Mouse (Mus musculus): ENCODE measurements around the gene Crip1. TPM values are rescaled to one million over a fixed set of nuclear protein-coding genes. Genes with fewer than 3 reads are reported as not detected.

Gene Crip1
- total RNA-seq (2018; cell fraction: chromatin; rRNA removed), result 10 to 100 TPM in 9 of 26 experiments, 1 to 10 TPM in 17; 1.2 to 28.4 (median 4.1) TPM
- total RNA-seq (2018; cell fraction: cytosol; rRNA removed), result 100 to 1,000 TPM in 13 of 26 experiments, 10 to 100 TPM in 13; 19.3 to 337 (median 129) TPM
- 10 to 100 TPM in 21 of 26 experiments, 1 to 10 TPM in 5; 4.4 to 62.6 (median 17.8) TPM for total RNA-seq (2018; cell fraction: nucleus; rRNA removed)
- 173 to 304 TPM (median 230 TPM) in 3 replicates for polyA plus RNA-seq (2018)

- H3K27ac ChIP-seq, result no peak within 1 kb of the TSS
- H3K79me2 ChIP-seq (ENCODE audit: inconsistent target), result no peaks in the 10 kb centered on the region
Observed at GRCm38 (mm10) chr12:113146112-113147057, at the start of gene Crip1. Gene Crip1, plus strand, starts transcription at chr12:113146316.

DNA sequence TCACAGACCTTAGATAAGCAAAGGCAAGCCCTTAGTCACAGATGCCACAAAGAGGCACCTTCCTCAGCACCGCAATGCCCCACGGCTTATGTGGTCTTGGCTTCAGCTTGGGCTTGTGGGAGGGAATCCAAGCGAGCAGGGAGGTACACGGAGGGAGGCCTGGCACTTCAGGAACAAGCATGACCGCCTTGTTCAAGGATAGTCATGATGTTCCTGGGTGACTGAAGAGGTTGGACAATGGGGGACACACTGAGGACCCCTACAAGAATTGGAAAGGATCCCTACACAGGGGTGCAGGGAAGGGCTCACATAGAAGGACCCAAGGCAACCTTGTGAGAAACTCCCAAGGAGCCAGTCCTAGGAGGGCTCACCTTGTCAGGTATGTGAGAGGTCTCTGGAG is 49.1 kb upstream of the Crip1 start:
- no peak overlapping the region for H3K4me3 ChIP-seq (ENCODE audit: inconsistent target)
- peaks cover 27% of the 10 kb centered on the region for H3K79me2 ChIP-seq (ENCODE audit: inconsistent target)
- H3K27ac ChIP-seq, result no peak overlapping the region
- H3K36me3 ChIP-seq (ENCODE audit: inconsistent target), result no peaks in the 10 kb centered on the region
- WGBS (ENCODE audit: missing documents), result 91% methylated on average over 5 of the region's 5 CpGs

More at GRCm38 (mm10) chr12:113146112-113147057, at the start of gene Crip1:
- H3K4me3 ChIP-seq (ENCODE audit: inconsistent target), result peak within 1 kb of the TSS; percentile 17; the same call in 1 of the 2 replicates
- 23% methylated on average over 45 of the region's 45 CpGs for whole genome bisulfite sequencing (ENCODE audit: missing documents)
- H3K36me3 ChIP-seq (ENCODE audit: inconsistent target), result no peaks in the 10 kb centered on the region

DNA sequence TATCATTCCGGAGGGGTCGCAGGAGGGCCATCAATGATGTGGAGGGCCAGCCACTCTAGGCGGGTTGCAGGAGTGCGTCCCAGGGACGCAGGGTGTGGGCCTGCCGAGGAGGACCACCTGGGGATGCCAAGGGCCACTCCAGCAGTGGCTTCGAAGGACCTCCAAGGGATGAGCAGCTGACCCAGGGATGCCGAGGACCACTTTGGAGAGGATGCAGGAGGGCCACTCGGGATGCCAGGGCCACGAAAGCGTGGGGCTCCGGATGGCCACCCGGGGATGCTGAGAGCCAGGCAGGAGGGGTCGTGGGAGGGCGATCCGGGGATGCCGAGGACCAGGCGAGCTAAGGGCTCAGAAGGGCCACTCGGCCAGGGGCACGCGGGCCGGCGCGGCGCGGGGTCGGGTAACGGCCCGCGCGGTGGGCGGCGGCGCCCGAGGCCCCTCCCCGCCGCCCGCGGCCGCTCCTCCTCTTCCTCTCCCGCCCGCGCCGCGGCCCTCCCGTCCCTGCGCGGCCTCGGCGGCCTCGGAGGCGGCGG is 48.3 kb upstream of the Crip1 start, which contains the start of gene Mta1:
TSS of gene Mta1 (plus strand) at position 530 of the 533 bp plus-strand sequence.
- WGBS (ENCODE audit: missing documents), result 7% methylated on average over 33 of the region's 53 CpGs
- peak within 1 kb of the TSS; percentile 29 for H3K4me3 ChIP-seq (ENCODE audit: inconsistent target)
- H3K27ac ChIP-seq, result no peak within 1 kb of the TSS
- peaks cover 31% of the 10 kb centered on the region for H3K79me2 ChIP-seq (ENCODE audit: inconsistent target)
- H3K36me3 ChIP-seq (ENCODE audit: inconsistent target), result no peaks in the 10 kb centered on the region

DNA sequence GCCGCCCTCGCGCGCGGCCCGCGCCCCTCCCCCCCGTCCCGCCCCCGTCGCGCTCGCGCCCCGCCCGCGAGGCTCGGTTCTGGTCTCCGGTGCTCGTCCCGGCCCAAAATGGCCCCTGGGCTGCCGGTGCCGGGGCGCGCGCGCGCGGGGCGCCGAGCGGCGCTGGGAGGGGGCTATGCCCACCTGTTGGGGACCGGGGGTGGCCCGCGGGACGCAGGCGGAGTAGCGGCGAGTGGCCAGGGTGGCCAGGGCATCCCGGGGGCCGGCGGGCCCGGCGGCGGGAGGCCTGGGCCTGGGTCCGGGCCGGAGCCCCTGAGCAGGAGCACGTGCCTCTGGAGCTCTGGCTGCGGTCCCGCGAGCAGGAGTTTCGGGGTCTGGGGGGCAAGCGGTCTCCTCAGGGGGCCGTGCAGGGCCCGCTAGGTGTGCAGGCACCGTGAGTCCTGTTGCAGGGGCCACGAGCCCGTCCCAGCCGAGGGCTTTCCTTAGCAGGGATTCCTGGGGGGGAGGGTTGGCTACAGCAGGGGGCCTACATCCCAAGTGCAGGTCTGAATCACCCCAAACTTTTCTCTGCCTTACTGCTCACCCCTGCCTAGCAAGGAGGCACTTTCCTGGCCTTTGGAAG is 47.5 kb upstream of the Crip1 start:
- Histone ChIP-seq H3K4me3 (ENCODE audit: inconsistent target) (peak overlapping the region; percentile 29), H3K79me2 (ENCODE audit: inconsistent target) (peaks cover 40% of the 10 kb centered on the region), H3K36me3 (ENCODE audit: inconsistent target) (no peaks in the 10 kb centered on the region), H3K27ac (no peak overlapping the region)
- 2% methylated on average over 43 of the region's 60 CpGs for WGBS (ENCODE audit: missing documents)

GRCm38 (mm10) chr12:113099470-113100237 is 46.5 kb upstream of the Crip1 start:
- Histone ChIP-seq H3K4me3 (ENCODE audit: inconsistent target) (no peak overlapping the region), H3K27ac (no peak overlapping the region), H3K36me3 (ENCODE audit: inconsistent target) (no peaks in the 10 kb centered on the region), H3K79me2 (ENCODE audit: inconsistent target) (peaks cover 50% of the 10 kb centered on the region)
- 28% methylated on average over 6 of the region's 6 CpGs for WGBS (ENCODE audit: missing documents)

DNA sequence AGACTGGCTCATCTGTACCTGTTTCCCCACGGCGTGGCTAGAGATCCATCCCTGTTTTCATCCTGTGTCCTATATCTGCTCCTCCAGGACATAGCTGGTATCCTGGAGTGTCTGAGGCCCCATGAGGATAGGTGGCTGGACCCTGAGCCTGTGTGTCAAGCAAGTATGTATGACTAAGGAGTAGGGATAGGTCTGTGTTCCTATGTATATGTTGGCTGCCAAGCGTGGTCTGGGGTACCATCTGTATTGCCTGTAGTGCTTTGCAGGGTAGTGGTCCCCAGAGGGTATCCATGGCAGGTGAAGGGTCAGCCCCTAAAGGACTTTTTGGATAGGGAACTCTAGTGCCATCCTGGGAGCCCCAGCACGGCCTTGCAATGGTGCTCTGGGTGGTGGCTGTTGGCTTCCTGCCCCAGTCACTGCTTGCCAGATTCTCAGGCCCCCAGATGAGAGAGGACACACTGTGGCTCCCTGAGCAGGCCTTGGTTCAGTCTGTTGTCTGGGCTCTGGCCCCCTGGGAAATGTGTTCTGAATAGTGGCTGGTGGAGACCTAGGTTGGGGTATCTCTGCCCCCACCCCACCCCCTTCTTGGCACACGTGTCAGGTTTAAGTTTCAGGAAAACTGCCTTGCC is 45.6 kb upstream of the Crip1 start:
- no peak overlapping the region for H3K4me3 ChIP-seq (ENCODE audit: inconsistent target)
- no peak overlapping the region for H3K27ac ChIP-seq
- no peaks in the 10 kb centered on the region for H3K36me3 ChIP-seq (ENCODE audit: inconsistent target)
- peaks cover 59% of the 10 kb centered on the region for H3K79me2 ChIP-seq (ENCODE audit: inconsistent target)
- 83% methylated on average over 5 of the region's 5 CpGs for WGBS (ENCODE audit: missing documents)

DNA sequence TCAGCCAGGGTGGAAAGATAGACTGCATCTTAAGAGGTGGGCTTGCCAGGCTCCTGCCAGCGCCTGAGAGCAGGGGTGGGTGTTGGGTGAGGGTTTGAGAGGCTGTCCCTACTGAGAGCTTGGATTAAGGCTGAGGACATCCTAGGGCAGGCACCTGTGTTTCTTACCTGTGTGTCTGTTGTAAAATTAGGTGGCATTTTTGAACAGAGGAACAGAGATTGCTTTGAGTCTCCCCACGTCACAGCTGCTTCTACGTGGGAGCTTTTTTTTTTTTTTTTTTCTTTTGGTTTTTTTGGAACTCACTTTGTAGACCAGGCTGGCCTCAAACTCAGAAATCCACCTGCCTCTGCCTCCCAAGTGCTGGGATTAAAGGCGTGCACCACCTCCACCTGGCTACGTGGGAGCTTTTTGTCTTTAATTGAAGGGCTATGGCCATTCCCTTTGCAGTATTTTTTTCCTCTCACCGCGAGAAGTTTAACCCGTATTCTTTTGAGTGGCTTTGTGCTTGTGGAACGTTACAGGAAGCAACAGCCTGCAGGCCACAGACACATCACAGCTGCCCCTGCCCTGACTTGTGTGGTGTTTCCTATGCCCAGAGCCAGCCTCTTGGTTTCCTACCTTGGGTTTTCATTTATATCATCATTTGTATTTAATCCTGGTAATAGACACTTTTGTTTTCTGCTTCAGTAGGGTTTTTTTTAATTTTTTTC is 44.7 kb upstream of the Crip1 start:
- 60% methylated on average over 8 of the region's 9 CpGs for WGBS (ENCODE audit: missing documents)
- peaks cover 67% of the 10 kb centered on the region for H3K79me2 ChIP-seq (ENCODE audit: inconsistent target)
- no peaks in the 10 kb centered on the region for H3K36me3 ChIP-seq (ENCODE audit: inconsistent target)
- no peak overlapping the region for H3K4me3 ChIP-seq (ENCODE audit: inconsistent target)
- H3K27ac ChIP-seq, result no peak overlapping the region

- Histone ChIP-seq H3K36me3 (ENCODE audit: inconsistent target) (no peaks in the 10 kb centered on the region), H3K27ac (no peak overlapping the region), H3K79me2 (ENCODE audit: inconsistent target) (peaks cover 78% of the 10 kb centered on the region), H3K4me3 (ENCODE audit: inconsistent target) (no peak overlapping the region)
- WGBS (ENCODE audit: missing documents), result 36% methylated on average over 6 of the region's 6 CpGs
Observed at GRCm38 (mm10) chr12:113102461-113102860, 43.7 kb upstream of the Crip1 start.

DNA sequence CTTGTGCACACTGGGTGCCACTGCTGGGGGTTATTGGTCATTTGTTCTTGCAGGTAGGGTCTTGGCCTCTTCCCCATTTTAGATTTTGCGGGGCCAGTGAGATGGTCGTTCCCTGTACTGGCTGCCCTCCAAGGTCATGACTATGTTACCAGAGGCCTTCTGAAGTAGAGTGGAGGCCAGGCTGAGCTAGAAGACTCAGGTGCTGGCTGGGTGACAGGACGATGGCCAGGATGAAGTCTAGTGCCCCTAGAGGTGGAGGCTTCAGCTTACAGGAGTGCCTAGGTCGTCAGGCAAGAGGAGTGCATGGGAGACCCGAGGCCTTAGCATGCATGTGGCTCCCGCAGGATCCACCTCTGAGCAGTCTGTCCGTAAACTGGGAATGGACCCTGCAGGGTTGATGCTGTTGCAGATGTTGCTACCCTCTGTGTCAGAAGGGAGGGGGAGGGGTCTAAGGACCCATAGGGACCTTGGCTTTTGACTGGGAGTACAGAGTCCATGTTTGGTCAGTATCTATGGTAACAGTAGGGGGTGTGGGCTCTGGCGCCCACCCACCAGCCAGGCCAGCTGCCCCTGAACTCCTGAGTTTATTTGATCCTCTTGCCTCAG is 42.2 kb upstream of the Crip1 start:
- WGBS (ENCODE audit: missing documents), result 80% methylated on average over 8 of the region's 8 CpGs
- Histone ChIP-seq H3K79me2 (ENCODE audit: inconsistent target) (peaks cover 91% of the 10 kb centered on the region), H3K27ac (no peak overlapping the region), H3K4me3 (ENCODE audit: inconsistent target) (no peak overlapping the region), H3K36me3 (ENCODE audit: inconsistent target) (no peaks in the 10 kb centered on the region)

GRCm38 (mm10) chr12:113106386-113106785 is 39.7 kb upstream of the Crip1 start:
- WGBS (ENCODE audit: missing documents), result 94% methylated on average over 6 of the region's 6 CpGs
- no peak overlapping the region for H3K27ac ChIP-seq
- no peaks in the 10 kb centered on the region for H3K36me3 ChIP-seq (ENCODE audit: inconsistent target)
- peaks cover 90% of the 10 kb centered on the region for H3K79me2 ChIP-seq (ENCODE audit: inconsistent target)
- no peak overlapping the region for H3K4me3 ChIP-seq (ENCODE audit: inconsistent target)

- 68% methylated on average over 4 of the region's 4 CpGs for WGBS (ENCODE audit: missing documents)
- Histone ChIP-seq H3K27ac (no peak overlapping the region), H3K4me3 (ENCODE audit: inconsistent target) (no peak overlapping the region), H3K36me3 (ENCODE audit: inconsistent target) (no peaks in the 10 kb centered on the region), H3K79me2 (ENCODE audit: inconsistent target) (peaks cover 97% of the 10 kb centered on the region)
Observed at GRCm38 (mm10) chr12:113107431-113108124, 38.5 kb upstream of the Crip1 start.

DNA sequence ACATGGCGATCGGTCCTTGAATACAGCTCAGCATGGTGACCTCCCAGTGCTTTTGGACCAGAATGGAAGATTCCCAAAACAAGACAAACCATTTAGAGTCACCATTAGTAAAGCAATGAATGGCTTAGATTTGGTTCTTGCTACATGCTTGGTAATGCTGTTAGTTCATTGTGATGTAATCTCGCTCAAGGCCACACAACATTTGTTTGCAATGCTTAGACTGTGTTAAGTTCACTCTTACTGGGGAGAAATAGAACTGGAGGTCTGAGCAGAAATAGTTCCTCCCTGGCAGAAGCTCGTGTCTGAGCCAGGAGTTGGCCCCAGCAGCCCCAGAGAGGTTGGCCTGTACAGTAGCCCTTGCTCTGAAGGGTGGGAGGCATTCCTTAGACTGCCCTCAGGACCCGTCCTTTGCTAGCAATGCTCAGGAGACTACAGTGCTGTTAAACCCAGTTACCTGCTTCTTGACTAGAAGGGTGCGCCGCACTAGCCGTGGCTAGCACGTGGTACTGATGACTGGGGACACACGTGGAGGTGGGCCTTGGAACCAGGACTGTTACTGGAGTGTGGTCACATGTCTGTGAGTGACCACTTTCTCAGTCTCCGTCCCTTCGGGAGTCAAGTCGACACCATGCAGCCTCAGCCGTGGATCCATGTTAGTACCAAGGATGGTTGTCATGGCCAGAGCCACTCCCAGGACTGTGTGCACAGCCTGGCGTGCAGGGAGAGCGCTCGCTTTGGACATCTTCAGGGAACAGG is 37.4 kb upstream of the Crip1 start:
- Histone ChIP-seq H3K27ac (no peak overlapping the region), H3K4me3 (ENCODE audit: inconsistent target) (no peak overlapping the region), H3K36me3 (ENCODE audit: inconsistent target) (no peaks in the 10 kb centered on the region), H3K79me2 (ENCODE audit: inconsistent target) (peaks cover 86% of the 10 kb centered on the region)
- WGBS (ENCODE audit: missing documents), result 95% methylated on average over 17 of the region's 17 CpGs
